Mouse (Mus musculus) E14TG2a.4 (cell line): ENCODE measurements around the gene Map1b.
A peak's percentile ranks its signal among the peaks of the same experiment; 100 is the strongest.

Experiments used
- H3K27me3 ChIP-seq: 2 replicates; pipeline ENCODE4 v1.6.1; 2014; ENCODE audit warnings: low read length, control low read depth; ENCODE audit not compliant: insufficient read depth
- H3K36me3 ChIP-seq: 2 replicates; pipeline ENCODE4 v1.6.1; 2014; ENCODE audit warnings: low read length, control low read depth; ENCODE audit not compliant: insufficient read depth
- H3K4me1 ChIP-seq: replicated peaks from 2 replicates; pipeline ENCODE4 v1.6.1; 2014; ENCODE audit warnings: low read depth, low read length, control low read depth
- H3K4me3 ChIP-seq: replicated peaks from 2 replicates; pipeline ENCODE4 v1.5.1; 2014; ENCODE audit warnings: mild to moderate bottlenecking, low read length
- H3K9me3 ChIP-seq: 2 replicates; pipeline ENCODE4 v1.6.1; 2014; ENCODE audit warnings: low read length, control low read depth
- CTCF ChIP-seq: conservative IDR thresholded peaks from 2 replicates; pipeline ENCODE4 v1.5.1; 2014; ENCODE audit warnings: low read length
- NANOG ChIP-seq: IDR thresholded peaks from 2 replicates; pipeline ENCODE4 v1.6.1; 2014; ENCODE audit warnings: borderline replicate concordance, low read length, mixed read lengths
- POU5F1 ChIP-seq: IDR thresholded peaks from 2 replicates; pipeline ENCODE4 v1.6.1; 2014; ENCODE audit warnings: low read length, borderline replicate concordance

Gene Map1b

GRCm38 (mm10) chr13:99416601-99417000 is 99.7 kb downstream of the Map1b start:
- H3K4me1 ChIP-seq: peaks cover 86% of the 10 kb centered on the region
- TF ChIP-seq POU5F1 (no peak), NANOG (no peak), CTCF (no peak)
- no peak overlapping the region for H3K4me3 ChIP-seq
- H3K36me3 ChIP-seq: peaks cover 61% of the 10 kb centered on the region
- no peaks in the 10 kb centered on the region for H3K27me3 ChIP-seq
- no peaks in the 10 kb centered on the region for H3K9me3 ChIP-seq

- Histone ChIP-seq H3K4me1 (peaks cover 76% of the 10 kb centered on the region), H3K27me3 (no peaks in the 10 kb centered on the region), H3K36me3 (peaks cover 83% of the 10 kb centered on the region), H3K4me3 (peak overlapping the region; percentile 50), H3K9me3 (no peaks in the 10 kb centered on the region)
- TF ChIP-seq NANOG: no peak
- no peak for TF ChIP-seq POU5F1
- no peak for TF ChIP-seq CTCF
Measured at GRCm38 (mm10) chr13:99414352-99414742, 102.0 kb downstream of the Map1b start.

- Histone ChIP-seq H3K27me3 (no peaks in the 10 kb centered on the region), H3K9me3 (no peaks in the 10 kb centered on the region), H3K4me1 (peaks cover 70% of the 10 kb centered on the region), H3K36me3 (peaks cover 85% of the 10 kb centered on the region), H3K4me3 (peak overlapping the region; percentile 50)
- TF ChIP-seq NANOG (0 out of 2 replicates have a peak, but pooled peaks have one; percentile 28), CTCF (no peak), POU5F1 (no peak)
Measured at GRCm38 (mm10) chr13:99413481-99414351, 102.6 kb downstream of the Map1b start.

- no peaks in the 10 kb centered on the region for H3K9me3 ChIP-seq
- H3K4me1 ChIP-seq: peaks cover 59% of the 10 kb centered on the region
- TF ChIP-seq CTCF (no peak), POU5F1 (no peak), NANOG (no peak)
- peaks cover 84% of the 10 kb centered on the region for H3K36me3 ChIP-seq
- H3K27me3 ChIP-seq: no peaks in the 10 kb centered on the region
- H3K4me3 ChIP-seq: no peak overlapping the region
Measured at GRCm38 (mm10) chr13:99412477-99413080, 103.8 kb downstream of the Map1b start.

- Histone ChIP-seq H3K27me3 (no peaks in the 10 kb centered on the region), H3K4me3 (no peak overlapping the region), H3K9me3 (no peaks in the 10 kb centered on the region), H3K4me1 (peaks cover 52% of the 10 kb centered on the region), H3K36me3 (peaks cover 92% of the 10 kb centered on the region)
- TF ChIP-seq NANOG: no peak
- no peak for TF ChIP-seq CTCF
- no peak for TF ChIP-seq POU5F1
Measured at GRCm38 (mm10) chr13:99411761-99412160, 104.6 kb downstream of the Map1b start.

- Histone ChIP-seq H3K4me1 (peaks cover 43% of the 10 kb centered on the region), H3K9me3 (no peaks in the 10 kb centered on the region), H3K36me3 (peaks cover 93% of the 10 kb centered on the region), H3K27me3 (no peaks in the 10 kb centered on the region), H3K4me3 (no peak overlapping the region)
- no peak for TF ChIP-seq NANOG
- TF ChIP-seq CTCF: no peak
- no peak for TF ChIP-seq POU5F1
Measured at GRCm38 (mm10) chr13:99410611-99411515, 105.5 kb downstream of the Map1b start.

- TF ChIP-seq NANOG (no peak), POU5F1 (no peak), CTCF (no peak)
- Histone ChIP-seq H3K27me3 (no peaks in the 10 kb centered on the region), H3K4me1 (peaks cover 26% of the 10 kb centered on the region), H3K36me3 (peaks cover 93% of the 10 kb centered on the region), H3K4me3 (no peak overlapping the region), H3K9me3 (no peaks in the 10 kb centered on the region)
Measured at GRCm38 (mm10) chr13:99409216-99409615, 107.1 kb downstream of the Map1b start.

- TF ChIP-seq CTCF: no peak
- TF ChIP-seq NANOG: no peak
- TF ChIP-seq POU5F1: no peak
- no peaks in the 10 kb centered on the region for H3K9me3 ChIP-seq
- H3K4me3 ChIP-seq: no peak overlapping the region
Measured at GRCm38 (mm10) chr13:99399373-99399772, 117.0 kb downstream of the Map1b start.

More at GRCm38 (mm10) chr13:99399373-99399772, 117.0 kb downstream of the Map1b start:
- Histone ChIP-seq H3K27me3 (no peaks in the 10 kb centered on the region), H3K4me1 (peaks cover 21% of the 10 kb centered on the region), H3K36me3 (peaks cover 75% of the 10 kb centered on the region)
